Mouse (Mus musculus) urinary bladder, postnatal 4 days (tissue): ENCODE measurements at regions not wholly inside any gene's neighbourhood (a gene's known extent, or its start where the extent isn't known, plus 50 kb on each side); places are given as distances from the start of the nearest gene placed in this dataset.

ENCODE experiments used
- DNase-seq, 2 experiments: peaks; one replicate each; pipeline ENCODE4 v3.0.0; 2021 to 2022; ENCODE audit warnings: low spot score in 2 of 2

- DNase-seq: no peak
Observed at GRCm38 (mm10) chr4:12534151-12534550, 362.3 kb upstream of the Fam92a start.

- no peak for DNase-seq
Observed at GRCm38 (mm10) chr4:12532961-12533360, 361.1 kb upstream of the Fam92a start.

DNA sequence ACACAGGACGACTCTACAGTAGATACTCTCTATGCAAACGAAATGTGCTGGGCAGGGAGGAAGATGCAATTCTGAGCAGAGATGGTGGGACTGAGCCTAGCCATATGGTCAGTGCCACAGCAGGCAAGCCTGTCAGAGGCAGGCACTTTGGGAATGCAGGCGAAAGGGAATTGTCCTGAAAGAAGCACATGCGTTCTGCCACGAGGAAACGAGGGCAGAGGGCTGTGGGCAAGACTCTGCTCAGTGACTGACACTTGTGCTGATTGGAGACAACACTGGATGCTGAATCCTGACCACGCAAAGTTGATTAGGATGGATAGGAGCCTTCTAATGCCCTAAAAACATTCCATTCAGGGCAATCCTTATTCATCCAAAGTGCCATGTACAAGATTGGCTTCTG lies 350.5 kb upstream of the Fam92a start:
- no peak for DNase-seq

- no peak for DNase-seq
Observed at GRCm38 (mm10) chr4:12521246-12521645, 349.4 kb upstream of the Fam92a start.

GRCm38 (mm10) chr4:12516497-12516896 lies 344.7 kb upstream of the Fam92a start:
- DNase-seq: no peak

DNA sequence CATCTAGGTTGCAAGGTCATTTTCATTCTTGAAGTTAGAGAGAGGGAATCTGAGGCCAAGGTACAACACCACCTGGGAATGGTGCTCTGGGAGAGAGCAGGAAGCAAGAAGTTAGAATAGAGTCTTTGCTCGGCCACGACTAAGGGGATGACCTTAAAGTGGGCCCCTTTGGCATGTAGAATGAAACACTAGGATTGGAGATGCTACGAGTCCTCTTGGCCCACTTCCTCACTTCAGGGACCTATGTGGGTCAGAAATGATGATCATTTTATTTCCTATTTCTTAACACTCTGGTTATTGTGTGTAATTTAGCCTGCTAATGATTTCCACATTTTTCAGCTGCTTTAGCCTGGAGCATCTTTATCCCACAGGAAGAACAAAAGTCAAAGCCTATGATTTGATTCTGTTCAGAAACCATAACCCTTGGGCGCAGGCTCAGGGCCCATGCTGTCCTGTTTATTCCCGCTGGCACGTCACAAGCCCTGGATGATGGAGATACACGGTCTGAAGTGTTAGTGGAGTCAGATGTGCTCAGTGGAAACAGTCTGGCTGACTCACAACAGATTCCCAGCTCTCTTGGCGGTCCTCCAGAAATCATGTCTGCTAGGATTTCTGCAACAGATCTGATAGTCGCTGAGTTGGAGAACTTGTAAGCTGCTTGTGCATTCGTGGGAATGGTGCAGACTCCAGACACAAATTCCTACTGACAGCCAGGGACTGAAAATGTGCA lies 340.0 kb upstream of the Fam92a start:
- peak; percentile 25 to 68 for DNase-seq

DNA sequence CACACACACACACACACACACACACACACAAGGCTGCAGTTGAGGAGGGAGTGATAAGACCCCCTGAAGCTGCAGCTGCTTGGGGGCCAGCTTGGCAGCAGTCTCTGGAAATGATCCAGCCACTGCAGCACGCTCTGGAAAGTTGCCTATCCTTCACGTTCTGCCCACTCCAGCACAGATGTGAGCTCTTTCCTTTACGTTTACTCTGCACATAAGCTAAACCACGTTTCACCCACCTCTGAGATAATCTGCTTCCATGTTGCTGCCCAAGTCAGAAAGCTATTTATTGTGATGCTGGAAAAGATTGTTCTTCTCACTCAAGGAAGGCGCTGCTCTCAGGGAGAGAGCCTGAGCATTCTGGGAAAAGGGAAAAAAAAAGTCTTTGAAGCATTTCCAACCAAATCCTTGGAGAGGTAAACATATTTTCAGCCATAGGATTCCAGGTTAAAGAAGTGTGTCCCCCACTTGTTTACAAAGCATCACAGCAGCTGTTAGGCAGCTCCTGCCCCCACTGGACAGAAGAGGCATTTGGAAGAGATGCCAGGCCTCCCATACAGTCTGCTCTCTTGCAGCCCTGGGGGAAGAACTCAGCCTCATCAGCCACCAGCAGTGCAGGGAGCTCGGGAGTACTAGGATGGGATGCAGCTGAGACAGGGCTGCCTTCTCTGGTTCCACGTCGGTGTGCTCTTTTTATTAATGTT lies 335.2 kb upstream of the Fam92a start:
- no peak for DNase-seq

DNA sequence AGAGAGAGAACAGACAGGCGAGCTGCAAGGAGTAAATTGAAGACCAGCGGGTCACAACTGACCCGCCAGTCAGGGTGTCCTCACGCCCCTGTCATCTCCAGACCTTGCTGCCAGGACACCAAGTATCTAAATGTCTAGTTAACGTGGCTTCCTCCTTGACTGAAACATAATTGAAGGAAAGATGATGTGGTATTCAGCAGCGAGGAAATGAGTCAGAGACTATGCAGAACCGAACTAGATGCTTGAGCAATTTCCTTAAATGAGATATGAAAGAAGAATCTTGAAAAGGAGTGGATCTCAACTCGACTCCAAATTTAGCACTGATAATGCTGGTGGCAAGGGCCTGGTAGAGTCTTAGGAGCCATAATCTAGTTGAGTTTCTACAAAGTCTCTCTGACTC lies 329.3 kb upstream of the Fam92a start:
- DNase-seq: no peak

DNA sequence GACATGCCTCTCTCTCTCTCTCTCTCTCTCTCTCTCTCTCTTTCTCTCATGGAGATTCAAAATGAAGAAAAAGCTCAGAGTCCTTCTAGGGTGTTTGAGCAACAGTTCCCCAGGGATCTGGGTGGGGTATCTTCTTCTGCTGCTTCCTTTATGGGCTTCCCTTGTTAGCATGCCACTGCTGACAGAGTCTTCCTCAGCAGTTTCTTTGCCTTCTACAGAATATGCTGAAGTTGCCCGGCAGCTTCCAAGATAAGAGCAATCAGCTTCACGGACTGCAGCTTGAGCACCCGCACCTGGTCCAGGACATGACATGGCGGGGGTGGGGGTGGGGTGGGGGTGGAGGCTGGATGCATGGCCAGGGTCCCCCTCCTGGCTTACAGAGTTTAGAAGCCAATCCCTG lies 326.6 kb upstream of the Fam92a start:
- DNase-seq: no peak

DNA sequence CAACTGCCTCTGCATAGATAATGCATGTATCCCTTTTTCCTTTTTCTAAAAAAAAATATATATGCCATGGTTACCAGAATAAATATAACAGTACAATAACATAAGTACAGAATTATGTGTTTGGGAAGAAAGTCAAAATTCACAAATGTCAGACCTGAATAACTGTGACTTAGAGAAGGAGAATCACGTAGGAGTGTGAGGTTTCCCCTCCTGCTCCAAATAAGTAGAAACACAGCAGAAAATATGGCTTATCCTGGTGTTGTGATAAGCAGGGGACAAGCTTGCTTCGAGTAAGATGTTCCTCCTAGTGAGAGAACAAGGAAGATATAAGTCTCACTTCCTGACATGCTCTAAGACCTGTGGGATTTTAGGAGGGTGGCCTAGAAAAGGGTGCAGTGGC lies 320.7 kb upstream of the Fam92a start:
- no peak for DNase-seq

DNA sequence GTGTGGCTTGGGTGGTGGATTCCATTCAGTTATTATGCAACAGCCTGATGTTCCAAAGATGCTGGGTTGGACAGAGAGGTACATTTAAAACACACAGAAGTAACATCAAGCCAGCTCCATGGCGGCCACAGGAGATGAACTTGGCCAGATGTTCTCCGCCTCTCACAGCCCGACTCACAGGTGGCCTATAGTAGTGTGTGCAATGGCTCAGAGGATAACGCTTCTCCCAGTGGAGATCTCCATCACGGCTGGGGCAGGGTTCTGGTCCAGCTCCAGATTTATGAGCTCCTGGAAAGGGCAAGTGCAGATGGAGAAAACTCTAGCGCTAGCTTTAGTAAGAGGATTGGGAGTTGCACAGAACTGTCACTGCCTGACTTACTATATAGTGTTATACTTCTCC lies 319.5 kb upstream of the Fam92a start:
- DNase-seq: no peak

GRCm38 (mm10) chr4:12490066-12490465 lies 318.3 kb upstream of the Fam92a start:
- DNase-seq: no peak

- no peak for DNase-seq
Observed at GRCm38 (mm10) chr4:12489358-12489757, 317.5 kb upstream of the Fam92a start.

GRCm38 (mm10) chr4:12481481-12481880 lies 309.7 kb upstream of the Fam92a start:
- DNase-seq: no peak

DNA sequence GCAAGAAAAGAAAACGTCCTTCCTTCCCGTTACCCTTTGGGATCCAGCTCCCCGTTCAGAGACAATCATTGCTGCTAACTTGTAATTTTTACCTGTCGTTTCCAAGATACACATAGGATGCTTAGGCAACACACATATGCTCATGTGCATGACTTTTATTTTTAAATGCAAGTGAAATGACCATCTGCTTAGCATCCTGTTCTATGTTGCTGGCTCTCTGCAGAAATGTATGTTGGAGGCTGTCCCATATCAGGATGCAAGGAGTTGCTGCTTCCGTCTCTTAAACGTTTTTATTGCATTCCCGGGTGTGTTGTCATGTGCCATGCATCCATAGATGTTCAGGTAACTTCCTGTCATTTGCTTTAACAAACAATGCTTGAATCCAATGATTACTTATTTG lies 304.9 kb upstream of the Fam92a start:
- DNase-seq: no peak

DNA sequence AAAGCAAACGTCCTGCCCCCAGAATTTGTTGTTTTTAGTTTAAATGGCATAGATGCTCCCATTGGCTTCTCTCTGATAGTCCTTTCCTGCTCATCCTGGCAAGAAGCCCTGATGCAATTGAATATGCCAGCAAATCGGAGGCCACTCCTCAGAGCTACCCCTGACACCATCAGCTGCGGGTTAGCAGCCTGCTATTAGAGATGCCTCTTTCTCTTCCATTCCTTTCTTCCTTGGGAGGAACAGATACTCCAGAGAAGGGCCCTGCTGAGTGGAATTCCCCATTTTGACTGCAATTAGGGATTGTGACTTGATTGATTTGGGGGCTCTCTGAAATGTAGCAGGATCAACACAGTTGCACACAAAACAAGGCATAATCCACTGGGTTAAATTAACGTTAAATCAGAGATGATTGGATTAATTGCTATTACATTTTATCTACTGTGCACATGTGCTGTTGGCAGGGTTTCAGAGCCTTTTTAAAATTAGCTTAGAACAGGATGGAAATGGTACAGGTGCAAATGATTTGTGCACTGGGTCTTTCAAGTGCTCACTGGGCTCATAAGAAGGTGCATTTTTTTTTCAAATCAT lies 303.3 kb upstream of the Fam92a start:
- DNase-seq: no peak

DNA sequence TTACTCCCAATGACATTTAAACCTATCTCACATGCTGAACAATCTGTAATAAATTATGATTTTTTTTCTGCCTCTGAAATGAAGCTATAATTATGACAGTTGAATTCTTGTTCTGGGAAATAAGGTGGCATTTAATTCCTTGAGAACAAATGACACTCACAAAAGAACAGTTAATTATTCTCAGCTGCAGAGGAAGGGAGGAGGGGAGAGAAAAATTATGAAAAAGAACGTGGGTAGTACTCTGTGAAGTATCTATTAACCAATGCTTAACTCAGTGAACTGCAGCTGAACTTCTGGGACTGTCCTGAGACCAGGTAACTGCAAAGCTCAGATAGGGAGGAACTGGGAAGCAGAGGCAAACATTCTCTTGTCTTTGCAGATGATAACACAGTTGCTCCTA lies 302.6 kb upstream of the Fam92a start:
- no peak for DNase-seq

- DNase-seq: no peak
Observed at GRCm38 (mm10) chr4:12461701-12462100, 289.9 kb upstream of the Fam92a start.

DNA sequence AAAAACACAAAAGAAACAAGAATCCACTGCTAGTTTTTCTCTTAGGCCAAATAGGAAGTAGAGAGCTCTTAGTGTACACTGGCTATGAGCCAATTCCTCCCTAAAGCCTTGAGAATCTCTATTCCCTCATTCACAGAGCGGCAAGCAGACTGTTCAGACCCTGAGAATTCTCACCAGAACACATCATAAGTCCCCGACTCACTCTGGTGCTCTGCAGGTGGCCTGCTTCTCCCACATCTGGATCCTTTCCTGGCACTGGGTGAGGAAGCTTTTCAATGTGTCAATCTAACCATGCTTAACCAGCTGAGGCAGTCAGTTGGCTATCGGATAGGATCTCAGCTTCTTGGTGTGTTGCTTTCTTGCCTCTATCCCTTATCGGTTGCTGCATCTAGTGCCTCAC lies 289.4 kb upstream of the Fam92a start:
- no peak for DNase-seq

- no peak for DNase-seq
Observed at GRCm38 (mm10) chr4:12457978-12458597, 286.3 kb upstream of the Fam92a start.

DNA sequence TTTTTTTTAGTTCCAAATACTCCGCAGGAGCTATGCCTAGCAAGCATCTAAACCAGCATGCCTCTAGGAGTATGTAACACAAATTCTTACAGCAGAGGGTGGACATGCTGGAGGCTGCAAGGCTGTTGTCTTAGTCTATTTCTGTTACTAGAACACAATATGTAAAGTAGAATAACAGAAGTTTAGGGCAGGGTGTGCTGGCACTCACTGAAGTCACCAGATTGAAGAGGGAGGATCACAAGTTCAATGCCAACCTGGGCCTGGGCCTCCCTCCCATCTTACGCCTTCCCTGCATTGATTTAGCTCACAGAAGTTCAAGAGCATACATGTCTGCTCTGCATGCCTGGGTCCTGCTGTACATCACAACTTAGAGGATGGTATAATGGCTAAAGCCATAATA lies 280.3 kb upstream of the Fam92a start:
- no peak for DNase-seq

- no peak for DNase-seq
Observed at GRCm38 (mm10) chr4:12425507-12425906, 253.7 kb upstream of the Fam92a start.
